Mouse (Mus musculus): ENCODE measurements around the gene Tpbpb. TPM values are rescaled to one million over a fixed set of nuclear protein-coding genes. Genes with fewer than 3 reads are reported as not detected.

The Tpbpb gene
- total and polyA plus RNA-seq, 2 experiments from 2014 or later: not detected

DNA sequence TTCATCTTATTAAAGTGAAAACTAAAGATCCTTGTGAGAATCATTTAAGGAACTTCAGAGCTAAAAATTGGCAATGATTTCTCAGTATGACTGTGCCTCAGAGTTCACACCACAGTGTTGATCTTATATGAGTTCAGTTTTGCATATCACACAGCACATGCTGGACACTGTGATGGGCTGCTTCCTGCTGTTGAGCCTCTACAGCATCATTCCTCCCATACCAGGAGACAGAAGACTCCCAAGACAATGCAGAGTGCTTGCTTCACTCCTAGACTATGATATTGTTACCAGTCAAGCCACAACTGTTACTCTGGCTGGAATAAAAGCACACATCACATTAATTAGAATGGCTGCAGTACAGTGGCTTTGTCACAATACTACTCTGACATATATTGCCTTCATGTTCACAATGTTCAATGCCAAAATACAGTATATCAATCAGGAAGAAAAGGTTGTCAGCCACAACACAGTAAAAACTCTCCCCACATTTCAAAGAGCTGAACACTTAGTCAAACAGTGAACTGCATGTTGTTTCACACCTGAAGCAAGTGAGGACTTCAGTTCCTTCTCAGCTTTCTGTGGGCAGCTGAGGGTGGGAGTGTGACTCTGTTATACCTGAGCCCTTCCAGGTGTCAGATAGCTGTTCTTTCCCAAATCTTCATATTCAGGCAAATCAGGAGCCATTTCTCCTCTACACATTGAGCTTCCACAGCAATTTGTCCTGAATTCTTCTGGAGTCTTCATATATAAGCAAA is 9.1 kb downstream of the Tpbpb start:
- no peak for DNase-seq (ENCODE audit: low spot score)
- Histone ChIP-seq H3K4me3 (ENCODE audit: low read depth, low read length) (no peak overlapping the region), H3K36me3 (ENCODE audit: insufficient read depth, low read length) (no peaks in the 10 kb centered on the region), H3K9me3 (ENCODE audit: low read length) (peaks cover 4% of the 10 kb centered on the region; the same call in 1 of the 2 replicates), H3K4me2 (ENCODE audit: low read depth, low read length, poor library complexity, severe bottlenecking) (no peak overlapping the region), H3K9ac (replicated peaks; ENCODE audit: low read length, poor library complexity, severe bottlenecking) (no peak overlapping the region), H3K4me1 (ENCODE audit: insufficient read depth, low read length) (no peaks in the 10 kb centered on the region), H3K27me3 (ENCODE audit: insufficient read depth, low read length) (no peaks in the 10 kb centered on the region), H3K27ac (ENCODE audit: low read depth, low read length) (no peak overlapping the region)
- no peak for TF ChIP-seq CTCF (IDR thresholded peaks at IDR 0.05)
- no peak for ATAC-seq (ENCODE audit: low FRiP score)

DNA sequence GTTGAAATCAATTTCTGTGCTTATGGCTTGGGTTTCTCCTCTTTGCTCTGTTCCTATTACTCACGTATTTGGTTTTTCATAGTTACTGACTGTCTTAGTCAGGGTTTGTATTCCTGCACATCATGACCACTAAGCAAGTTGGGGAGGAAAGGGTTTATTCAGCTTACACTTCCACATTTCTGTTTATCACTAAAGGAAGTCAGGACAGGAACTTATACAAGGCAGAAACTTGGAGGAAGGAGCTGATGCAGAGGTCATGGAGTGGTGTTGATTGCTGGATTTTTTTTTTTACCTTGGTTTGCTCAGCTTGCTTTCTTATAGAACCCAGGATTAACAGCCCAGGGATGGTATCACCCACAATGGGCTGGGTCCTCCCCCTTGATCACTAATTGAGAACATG is 12.4 kb downstream of the Tpbpb start:
- no peak for DNase-seq (ENCODE audit: low spot score)
- WGBS: 92% methylated on average over 1 of the region's 1 CpGs
- Histone ChIP-seq H3K27ac (ENCODE audit: low read depth, low read length) (no peak overlapping the region), H3K27me3 (ENCODE audit: insufficient read depth, low read length) (no peaks in the 10 kb centered on the region), H3K4me1 (ENCODE audit: insufficient read depth, low read length) (no peaks in the 10 kb centered on the region), H3K4me3 (ENCODE audit: low read depth, low read length) (no peak overlapping the region), H3K36me3 (ENCODE audit: insufficient read depth, low read length) (no peaks in the 10 kb centered on the region), H3K9me3 (ENCODE audit: low read length) (no peaks in the 10 kb centered on the region), H3K4me2 (ENCODE audit: low read depth, low read length, poor library complexity, severe bottlenecking) (no peak overlapping the region), H3K9ac (replicated peaks; ENCODE audit: low read length, poor library complexity, severe bottlenecking) (no peak overlapping the region)
- ATAC-seq (ENCODE audit: low FRiP score): no peak
- TF ChIP-seq CTCF (IDR thresholded peaks at IDR 0.05): no peak

DNA sequence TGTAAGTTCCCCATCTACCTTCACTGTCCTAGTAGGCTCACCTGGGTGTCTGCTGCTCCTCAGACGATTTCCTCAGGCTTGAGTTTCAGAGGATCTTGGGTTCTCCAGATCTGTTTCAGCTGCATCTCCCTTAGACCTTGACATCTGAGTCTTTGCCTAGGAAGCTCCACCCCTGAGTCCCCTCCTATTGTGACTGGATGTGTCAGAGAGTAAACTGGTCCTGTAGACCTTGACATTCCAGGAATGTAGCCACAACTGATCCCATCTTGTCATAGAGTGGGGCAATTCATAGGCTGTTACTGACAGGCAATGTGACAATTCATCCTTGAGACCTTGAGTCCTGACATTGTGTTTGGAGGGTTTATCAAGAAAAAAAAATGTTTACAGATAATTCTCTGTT is 40.4 kb downstream of the Tpbpb start, which contains the start of gene 4930486L24Rik:
Gene 4930486L24Rik (minus strand): TSS at position 195 of the 400 bp plus-strand sequence.
- WGBS: 57% methylated on average over 1 of the region's 1 CpGs
- no peak for ATAC-seq (ENCODE audit: low FRiP score)

More for the DNA sequence above, 40.4 kb downstream of the Tpbpb start, which contains the start of gene 4930486L24Rik:
- no peak for TF ChIP-seq CTCF (IDR thresholded peaks at IDR 0.05)
- H3K27ac ChIP-seq (ENCODE audit: low read depth, low read length): no peak within 1 kb of the TSS
- no peak within 1 kb of the TSS for H3K4me3 ChIP-seq (ENCODE audit: low read depth, low read length)
- DNase-seq (ENCODE audit: low spot score): no peak
- no peak within 1 kb of the TSS for H3K4me2 ChIP-seq (ENCODE audit: low read depth, low read length, poor library complexity, severe bottlenecking)
- H3K9me3 ChIP-seq (ENCODE audit: low read length): no peaks in the 10 kb centered on the region
- H3K4me1 ChIP-seq (ENCODE audit: insufficient read depth, low read length): no peaks in the 10 kb centered on the region
- no peaks in the 10 kb centered on the region for H3K27me3 ChIP-seq (ENCODE audit: insufficient read depth, low read length)
- H3K9ac ChIP-seq (replicated peaks; ENCODE audit: low read length, poor library complexity, severe bottlenecking): no peak within 1 kb of the TSS
- no peaks in the 10 kb centered on the region for H3K36me3 ChIP-seq (ENCODE audit: insufficient read depth, low read length)

Other genes starting within 250 kb of the Tpbpb start
- not detected in 2 replicates for gene BC051665, start 118.5 kb downstream of the Tpbpb start, total RNA-seq (2014; rRNA removed)
- not detected in 2 replicates for gene BC051665, start 118.5 kb downstream of the Tpbpb start, polyA plus RNA-seq (2015; fragmentation: Nextera tagmentation; extraction: Ambion mirVana)
- gene Ctsll3, start 102.0 kb downstream of the Tpbpb start, total RNA-seq (2014; rRNA removed): not detected in 2 replicates
- not detected in 2 replicates for gene Ctsll3, start 102.0 kb downstream of the Tpbpb start, polyA plus RNA-seq (2015; fragmentation: Nextera tagmentation; extraction: Ambion mirVana)
- gene 4930486L24Rik, start 40.4 kb downstream of the Tpbpb start, total RNA-seq (2014; rRNA removed): 0.22 and 0.38 TPM in 2 replicates
- gene 4930486L24Rik, start 40.4 kb downstream of the Tpbpb start, polyA plus RNA-seq (2015; fragmentation: Nextera tagmentation; extraction: Ambion mirVana): not detected in 2 replicates
- not detected in 2 replicates for gene Gm49392, start 8.0 kb downstream of the Tpbpb start, total RNA-seq (2014; rRNA removed)
- not detected in 2 replicates for gene Gm49392, start 8.0 kb downstream of the Tpbpb start, polyA plus RNA-seq (2015; fragmentation: Nextera tagmentation; extraction: Ambion mirVana)
- 2.0 and 3.2 TPM in 2 replicates for gene Ctla2b, start 7.4 kb downstream of the Tpbpb start, total RNA-seq (2014; rRNA removed)
- gene Ctla2b, start 7.4 kb downstream of the Tpbpb start, polyA plus RNA-seq (2015; fragmentation: Nextera tagmentation; extraction: Ambion mirVana): 0.54 and 1.9 TPM in 2 replicates
- gene Gm49393, start 30.7 kb upstream of the Tpbpb start, total RNA-seq (2014; rRNA removed): not detected in 2 replicates
- not detected in 2 replicates for gene Gm49393, start 30.7 kb upstream of the Tpbpb start, polyA plus RNA-seq (2015; fragmentation: Nextera tagmentation; extraction: Ambion mirVana)
- gene Gm49391, start 31.7 kb upstream of the Tpbpb start, total RNA-seq (2014; rRNA removed): 6.0 and 10.1 TPM in 2 replicates
- gene Gm49391, start 31.7 kb upstream of the Tpbpb start, polyA plus RNA-seq (2015; fragmentation: Nextera tagmentation; extraction: Ambion mirVana): 0.34 and 0.75 TPM in 2 replicates
- 8.5 and 13.0 TPM in 2 replicates for gene Ctla2a, start 31.7 kb upstream of the Tpbpb start, total RNA-seq (2014; rRNA removed)
- 32.0 and 39.9 TPM in 2 replicates for gene Ctla2a, start 31.7 kb upstream of the Tpbpb start, polyA plus RNA-seq (2015; fragmentation: Nextera tagmentation; extraction: Ambion mirVana)
- not detected in 2 replicates for gene Tpbpa, start 37.1 kb upstream of the Tpbpb start, total RNA-seq (2014; rRNA removed)
- not detected in 2 replicates for gene Tpbpa, start 37.1 kb upstream of the Tpbpb start, polyA plus RNA-seq (2015; fragmentation: Nextera tagmentation; extraction: Ambion mirVana)
- not detected in 2 replicates for gene Ctsj, start 101.1 kb upstream of the Tpbpb start, total RNA-seq (2014; rRNA removed)
- gene Ctsj, start 101.1 kb upstream of the Tpbpb start, polyA plus RNA-seq (2015; fragmentation: Nextera tagmentation; extraction: Ambion mirVana): not detected in 2 replicates
- not detected in 2 replicates for gene Ctsq, start 135.8 kb upstream of the Tpbpb start, total RNA-seq (2014; rRNA removed)
- not detected in 2 replicates for gene Ctsq, start 135.8 kb upstream of the Tpbpb start, polyA plus RNA-seq (2015; fragmentation: Nextera tagmentation; extraction: Ambion mirVana)